Mouse (Mus musculus) heart, embryonic 14.5 days (tissue): Measurements from ENCODE around the gene Soga1. TPM values are rescaled to one million over a fixed set of nuclear protein-coding genes. Genes with fewer than 3 reads are reported as not detected.

Experiments
- ATAC-seq: fragments of 200-750 bp; cut with Nextera tagmentation; 2 replicates; pipeline ENCODE4 v1.8.0; 2017; ENCODE audit warnings: low read depth, moderate TSS enrichment; ENCODE audit not compliant: insufficient number of reproducible peaks, insufficient read depth, low FRiP score
- H3K27ac ChIP-seq, 2 experiments: fragments of 200-500 bp in 1 of 2; fragments of 300-500 bp in 1 of 2; sonication (generic) in 1 of 2; replicated peaks in 1 of 2; 2 replicates each; pipeline ENCODE4 v1.5.1; 2012 to 2014; ENCODE audit warnings: low read depth in 2 of 2, low read length in 2 of 2, control low read depth in 1 of 2, mild to moderate bottlenecking in 1 of 2, mixed read lengths in 1 of 2; ENCODE audit not compliant: control insufficient read depth in 1 of 2, insufficient read depth in 1 of 2
- H3K27me3 ChIP-seq: fragments of 300-500 bp; sonication (generic); 2 replicates; pipeline ENCODE4 v1.6.1; 2014; ENCODE audit warnings: mild to moderate bottlenecking, low read length, control low read depth; ENCODE audit not compliant: control insufficient read depth, insufficient read depth
- H3K36me3 ChIP-seq: fragments of 300-500 bp; sonication (generic); 2 replicates; pipeline ENCODE4 v1.6.1; 2014; ENCODE audit warnings: mild to moderate bottlenecking, control low read depth, low read length, mixed read lengths; ENCODE audit not compliant: control insufficient read depth, insufficient read depth
- H3K4me1 ChIP-seq, 2 experiments: fragments of 200-500 bp in 1 of 2; fragments of 300-500 bp in 1 of 2; sonication (generic) in 1 of 2; 2 replicates each; pipeline ENCODE4 v1.6.1; 2012 to 2014; ENCODE audit warnings: low read length in 2 of 2, control low read depth in 1 of 2, mixed read lengths in 1 of 2; ENCODE audit not compliant: control insufficient read depth in 2 of 2, insufficient read depth in 2 of 2
- H3K4me2 ChIP-seq: fragments of 300-500 bp; sonication (generic); 2 replicates; pipeline ENCODE4 v1.6.1; 2014; ENCODE audit warnings: mild to moderate bottlenecking, low read length
- H3K4me3 ChIP-seq, 2 experiments: fragments of 200-500 bp in 1 of 2; fragments of 300-500 bp in 1 of 2; sonication (generic) in 1 of 2; 2 replicates each; pipeline ENCODE4 v1.5.1; 2012 to 2014; ENCODE audit warnings: low read length in 2 of 2, mild to moderate bottlenecking in 2 of 2, control low read depth in 1 of 2, low read depth in 1 of 2, moderate library complexity in 1 of 2; ENCODE audit not compliant: control insufficient read depth in 1 of 2, insufficient read depth in 1 of 2
- H3K9ac ChIP-seq: fragments of 300-500 bp; sonication (generic); 2 replicates; pipeline ENCODE4 v1.6.1; 2014; ENCODE audit warnings: mild to moderate bottlenecking, low read length
- H3K9me3 ChIP-seq: fragments of 300-500 bp; sonication (generic); 2 replicates; pipeline ENCODE4 v1.6.1; 2016; ENCODE audit warnings: low read length, control low read depth; ENCODE audit not compliant: control insufficient read depth
- WGBS: fragments of 180-500 bp; shearing (Covaris S2); extraction: QIAGEN DNeasy Blood & Tissue Kit; methylation state at CpG from one replicate; pipeline ENCODE4 v1.1.7; 2014; 5-methylcytosine and 5-hydroxymethylcytosine counted together
- polyA plus RNA-seq: library from polyadenylated mRNA; unstranded; fragments of >200 nt; fragmentation: Nextera tagmentation; extraction: Ambion mirVana; gene quantifications from 2 replicates; pipeline ENCODE4 v1.2.1, GENCODE M21; 2014

Gene Soga1
- polyA plus RNA-seq, 1 experiment from 2014 or later = 5.0 TPM

- peaks cover 34 to 38% of the 10 kb centered on the region in 2 experiments for H3K4me1 ChIP-seq
- H3K9me3 ChIP-seq = no peaks in the 10 kb centered on the region
- peak overlapping the region; percentile 91 for H3K4me2 ChIP-seq
- ATAC-seq = no peak
- peaks cover 11% of the 10 kb centered on the region; the same call in 1 of the 2 replicates for H3K36me3 ChIP-seq
- 12% methylated on average over 16 of the region's 16 CpGs for WGBS
- H3K27ac ChIP-seq = peak overlapping the region; percentile 82 to 94
- peak overlapping the region; percentile 97 for H3K9ac ChIP-seq
- peak overlapping the region; percentile 78 to 95 for H3K4me3 ChIP-seq
- H3K27me3 ChIP-seq = no peaks in the 10 kb centered on the region
Observed at GRCm38 (mm10) chr2:157079701-157080180, 687 bp upstream of the Soga1 start.

GRCm38 (mm10) chr2:157078059-157078792, 828 bp downstream of the Soga1 start:
- H3K4me2 ChIP-seq = peak overlapping the region; percentile 91
- H3K27me3 ChIP-seq = no peaks in the 10 kb centered on the region
- WGBS = under 1% methylated on average over 74 of the region's 79 CpGs
- peak overlapping the region; percentile 79 to 94 for H3K27ac ChIP-seq
- ATAC-seq = no peak
- peak overlapping the region; percentile 78 to 95 for H3K4me3 ChIP-seq
- peaks cover 43 to 53% of the 10 kb centered on the region in 2 experiments for H3K4me1 ChIP-seq
- no peaks in the 10 kb centered on the region for H3K9me3 ChIP-seq
- peak overlapping the region; percentile 97 for H3K9ac ChIP-seq
- H3K36me3 ChIP-seq = peaks cover 17% of the 10 kb centered on the region

- Histone ChIP-seq H3K4me1 (peaks cover 49 to 59% of the 10 kb centered on the region in 2 experiments), H3K4me3 (peak overlapping the region; percentile 78 to 95), H3K9me3 (no peaks in the 10 kb centered on the region), H3K27me3 (no peaks in the 10 kb centered on the region), H3K36me3 (peaks cover 23% of the 10 kb centered on the region), H3K9ac (peak overlapping the region; percentile 97), H3K4me2 (peak overlapping the region; percentile 91), H3K27ac (peak overlapping the region; percentile 65 to 94)
- no peak for ATAC-seq
- 1% methylated on average over 15 of the region's 15 CpGs for WGBS
Observed at GRCm38 (mm10) chr2:157077641-157078058, 1.4 kb downstream of the Soga1 start.

- H3K4me1 ChIP-seq = peaks cover 50 to 60% of the 10 kb centered on the region in 2 experiments
- no peaks in the 10 kb centered on the region for H3K27me3 ChIP-seq
- H3K4me3 ChIP-seq = peak overlapping the region; percentile 78 to 95
- peak overlapping the region; percentile 65 to 94 for H3K27ac ChIP-seq
- H3K9ac ChIP-seq = peak overlapping the region; percentile 97
- H3K36me3 ChIP-seq = peaks cover 23% of the 10 kb centered on the region
- WGBS = 5% methylated on average over 5 of the region's 5 CpGs
- peak overlapping the region; percentile 91 for H3K4me2 ChIP-seq
- no peaks in the 10 kb centered on the region for H3K9me3 ChIP-seq
- ATAC-seq = no peak
Observed at GRCm38 (mm10) chr2:157077160-157077559, 1.9 kb downstream of the Soga1 start.

GRCm38 (mm10) chr2:157076585-157076984, 2.5 kb downstream of the Soga1 start:
- WGBS = 79% methylated on average over 7 of the region's 7 CpGs

GRCm38 (mm10) chr2:157075685-157076084, 3.4 kb downstream of the Soga1 start:
- WGBS = 32% methylated on average over 3 of the region's 3 CpGs
- Histone ChIP-seq H3K4me2 (peak overlapping the region; percentile 91), H3K27me3 (no peaks in the 10 kb centered on the region), H3K27ac (peak overlapping the region; percentile 10 to 94), H3K4me3 (peak overlapping the region in 1 of 2 experiments; percentile 95; a peak in 1 of 4 replicates), H3K4me1 (peaks cover 61 to 71% of the 10 kb centered on the region in 2 experiments), H3K36me3 (peaks cover 23% of the 10 kb centered on the region), H3K9me3 (no peaks in the 10 kb centered on the region), H3K9ac (peak overlapping the region; percentile 97)
- ATAC-seq = no peak

More at GRCm38 (mm10) chr2:157076585-157076984, 2.5 kb downstream of the Soga1 start:
- peak overlapping the region; percentile 97 for H3K9ac ChIP-seq
- H3K4me2 ChIP-seq = peak overlapping the region; percentile 91
- H3K27me3 ChIP-seq = no peaks in the 10 kb centered on the region
- H3K36me3 ChIP-seq = peaks cover 23% of the 10 kb centered on the region
- peak overlapping the region in 1 of 2 experiments; percentile 95; a peak in 2 of 4 replicates for H3K4me3 ChIP-seq
- peak overlapping the region in 1 of 2 experiments; percentile 94; a peak in 1 of 4 replicates for H3K27ac ChIP-seq
- H3K4me1 ChIP-seq = peaks cover 52 to 62% of the 10 kb centered on the region in 2 experiments
- no peak for ATAC-seq
- no peaks in the 10 kb centered on the region for H3K9me3 ChIP-seq

GRCm38 (mm10) chr2:157075226-157075625, 3.8 kb downstream of the Soga1 start:
- no peak for ATAC-seq
- H3K27ac ChIP-seq = peak overlapping the region; percentile 10 to 94
- no peaks in the 10 kb centered on the region for H3K27me3 ChIP-seq
- peak overlapping the region; percentile 97 for H3K9ac ChIP-seq
- peaks cover 66 to 75% of the 10 kb centered on the region in 2 experiments for H3K4me1 ChIP-seq
- peak overlapping the region; percentile 91 for H3K4me2 ChIP-seq
- H3K4me3 ChIP-seq = no peak overlapping the region
- H3K36me3 ChIP-seq = peaks cover 23% of the 10 kb centered on the region
- 78% methylated on average over 3 of the region's 3 CpGs for WGBS
- H3K9me3 ChIP-seq = no peaks in the 10 kb centered on the region
